Mouse (Mus musculus) MEL (cell line): Measurements from ENCODE around the gene Hook2. TPM values are rescaled to one million over a fixed set of nuclear protein-coding genes. Genes with fewer than 3 reads are reported as not detected.

Experiments
- DNase-seq: peaks from one replicate; pipeline ENCODE4 v3.0.0; 2011; ENCODE audit warnings: low read depth, low spot score
- H3K27ac ChIP-seq: 2 replicates; pipeline ENCODE4 v1.5.1; 2012; ENCODE audit warnings: low read depth, mild to moderate bottlenecking, control low read depth, low read length, moderate library complexity; ENCODE audit not compliant: control insufficient read depth
- H3K27me3 ChIP-seq, 2 experiments: fragments of 150-350 bp in 1 of 2; sonication (generic) in 1 of 2; 2 replicates each; pipeline ENCODE4 v1.6.1; 2012; ENCODE audit warnings: low read length in 2 of 2, mild to moderate bottlenecking in 2 of 2, improper control_type of control experiment in 1 of 2, moderate library complexity in 1 of 2; ENCODE audit not compliant: insufficient read depth in 2 of 2, control insufficient read depth in 1 of 2
- H3K36me3 ChIP-seq, 2 experiments: 2 replicates each; pipeline ENCODE4 v1.6.1; 2012 to 2014; ENCODE audit warnings: low read length in 2 of 2, improper control_type of control experiment in 1 of 2, inconsistent platforms in 1 of 2, mild to moderate bottlenecking in 1 of 2; ENCODE audit not compliant: insufficient read depth in 2 of 2, control insufficient read depth in 1 of 2
- H3K4me1 ChIP-seq, 2 experiments: fragments of 150-350 bp in 1 of 2; sonication (generic) in 1 of 2; 2 replicates each; pipeline ENCODE4 v1.6.1; 2012; ENCODE audit warnings: low read length in 2 of 2, improper control_type of control experiment in 1 of 2, mild to moderate bottlenecking in 1 of 2; ENCODE audit not compliant: insufficient read depth in 2 of 2, control insufficient read depth in 1 of 2
- H3K4me3 ChIP-seq, 2 experiments: fragments of 150-350 bp in 1 of 2; sonication (generic) in 1 of 2; 2 replicates each; pipeline ENCODE4 v1.5.1; 2012; ENCODE audit warnings: low read depth in 2 of 2, low read length in 2 of 2, mild to moderate bottlenecking in 2 of 2, moderate library complexity in 2 of 2, control low read depth in 1 of 2, improper control_type of control experiment in 1 of 2; ENCODE audit not compliant: control insufficient read depth in 1 of 2, insufficient read depth in 1 of 2
- H3K79me2 ChIP-seq: 2 replicates; pipeline ENCODE4 v1.6.1; 2012; ENCODE audit warnings: mild to moderate bottlenecking, low read length, moderate library complexity; ENCODE audit not compliant: control insufficient read depth, poor library complexity, insufficient read depth
- H3K9ac ChIP-seq: 2 replicates; pipeline ENCODE4 v1.6.1; 2012; ENCODE audit warnings: low read depth, mild to moderate bottlenecking, control low read depth, low read length, moderate library complexity; ENCODE audit not compliant: control insufficient read depth, poor library complexity, severe bottlenecking
- H3K9me3 ChIP-seq: fragments of 150-350 bp; sonication (generic); replicated peaks from 2 replicates; pipeline ENCODE4 v1.6.1; 2012; ENCODE audit warnings: mild to moderate bottlenecking, low read length, improper control_type of control experiment, moderate library complexity; ENCODE audit not compliant: insufficient read depth
- ELF1 ChIP-seq: IDR thresholded peaks from 2 replicates; pipeline ENCODE4 v1.6.1; 2014; ENCODE audit warnings: low read depth, mild to moderate bottlenecking, inconsistent platforms, low read length, improper control_type of control experiment, moderate library complexity
- EP300 ChIP-seq, 2 experiments: IDR thresholded peaks; 2 replicates each; pipeline ENCODE4 v1.6.1; 2011; ENCODE audit warnings: improper control_type of control experiment in 2 of 2, low read length in 2 of 2, low read depth in 1 of 2, mild to moderate bottlenecking in 1 of 2
- GATA1 ChIP-seq: IDR thresholded peaks from 2 replicates; pipeline ENCODE4 v1.6.1; 2011; ENCODE audit warnings: low read depth, low read length, improper control_type of control experiment
- HCFC1 ChIP-seq: IDR thresholded peaks from 2 replicates; pipeline ENCODE4 v1.6.1; 2012; ENCODE audit warnings: low read depth, mild to moderate bottlenecking, inconsistent platforms, low read length, improper control_type of control experiment, moderate library complexity
- JUND ChIP-seq: IDR thresholded peaks from 2 replicates; pipeline ENCODE4 v1.6.1; 2011; ENCODE audit warnings: low read depth, mild to moderate bottlenecking, improper control_type of control experiment, low read length
- MXI1 ChIP-seq: IDR thresholded peaks from 2 replicates; pipeline ENCODE4 v1.6.1; 2011; ENCODE audit warnings: mild to moderate bottlenecking, low read depth, low read length, improper control_type of control experiment
- MYB ChIP-seq: IDR thresholded peaks from 2 replicates; pipeline ENCODE4 v1.6.1; 2011; ENCODE audit warnings: mild to moderate bottlenecking, low read depth, low read length, improper control_type of control experiment
- SIN3A ChIP-seq: IDR thresholded peaks from 2 replicates; pipeline ENCODE4 v1.6.1; 2012; ENCODE audit warnings: low read length, improper control_type of control experiment, inconsistent platforms
- TAL1 ChIP-seq: IDR thresholded peaks from 2 replicates; pipeline ENCODE4 v1.6.1; 2012; ENCODE audit warnings: mild to moderate bottlenecking, inconsistent platforms, low read length, moderate library complexity, mixed read lengths
- TCF12 ChIP-seq: IDR thresholded peaks from 2 replicates; pipeline ENCODE4 v1.6.1; 2014; ENCODE audit warnings: low read depth, mild to moderate bottlenecking, inconsistent platforms, low read length, improper control_type of control experiment, moderate library complexity
- USF2 ChIP-seq, 2 experiments: IDR thresholded peaks; 2 replicates each; pipeline ENCODE4 v1.6.1; 2011 to 2012; ENCODE audit warnings: improper control_type of control experiment in 2 of 2, low read length in 2 of 2, borderline replicate concordance in 1 of 2, inconsistent platforms in 1 of 2, low read depth in 1 of 2, mild to moderate bottlenecking in 1 of 2; ENCODE audit not compliant: insufficient read depth in 1 of 2
- ZKSCAN1 ChIP-seq: IDR thresholded peaks from 2 replicates; pipeline ENCODE4 v1.6.1; 2012; ENCODE audit warnings: low read depth, mild to moderate bottlenecking, inconsistent platforms, low read length, improper control_type of control experiment, moderate library complexity
- polyA plus RNA-seq, 2 experiments: library from polyadenylated mRNA; stranded (reverse) in 1 of 2; unstranded in 1 of 2; fragments of >175 nt in 1 of 2; fragments of >200 nt in 1 of 2; gene quantifications; 2 replicates each; pipeline versions ENCODE4 v1.2.1 to v1.2.4; 2012; ENCODE audit warnings: low replicate concordance in 2 of 2, low read depth in 1 of 2; ENCODE audit not compliant: insufficient read length in 2 of 2, insufficient read depth in 1 of 2, missing spikeins in 1 of 2
- total RNA-seq: library from RNA; depleted of rRNA; stranded (reverse); fragments of 300-350 nt; gene quantifications from 2 replicates; pipeline ENCODE4 v1.2.3, GENCODE M21; 2012

Gene Hook2
- total and polyA plus RNA-seq, 3 experiments, result 10.5 to 17.5 TPM; not detected in 1

- peaks cover 4 to 33% of the 10 kb centered on the region in 2 experiments; a peak in 3 of 4 replicates for H3K36me3 ChIP-seq
Measured at GRCm38 (mm10) chr8:84967532-84968304, 22.7 kb upstream of the Hook2 start.

GRCm38 (mm10) chr8:84968650-84969049, 21.8 kb upstream of the Hook2 start:
- peaks cover 4 to 35% of the 10 kb centered on the region in 2 experiments; a peak in 3 of 4 replicates for H3K36me3 ChIP-seq
- peak; percentile 74 for DNase-seq
- no peaks in the 10 kb centered on the region for H3K9me3 ChIP-seq
- peaks cover 22% of the 10 kb centered on the region for H3K79me2 ChIP-seq
- TF ChIP-seq SIN3A, result 0 out of 2 replicates have a peak, but pooled peaks have one; percentile 20
- no peak for TF ChIP-seq ELF1
- TF ChIP-seq MXI1, result peak; percentile 26; the same call in 1 of the 2 replicates
- peaks cover 7 to 36% of the 10 kb centered on the region in 2 experiments for H3K4me1 ChIP-seq
- peak overlapping the region; percentile 65 to 73 for H3K4me3 ChIP-seq
- H3K9ac ChIP-seq, result peak overlapping the region; percentile 91
- H3K27ac ChIP-seq, result peak overlapping the region; percentile 84
- no peaks in the 10 kb centered on the region for H3K27me3 ChIP-seq

More at GRCm38 (mm10) chr8:84967532-84968304, 22.7 kb upstream of the Hook2 start:
- Histone ChIP-seq H3K27me3 (no peaks in the 10 kb centered on the region), H3K79me2 (peaks cover 22% of the 10 kb centered on the region), H3K9me3 (no peaks in the 10 kb centered on the region), H3K4me1 (peaks cover 7 to 36% of the 10 kb centered on the region in 2 experiments), H3K9ac (peak overlapping the region; percentile 91; the same call in 1 of the 2 replicates), H3K27ac (peak overlapping the region; percentile 84), H3K4me3 (no peak overlapping the region; a peak in 1 of 4 replicates)
- DNase-seq, result peak; percentile 70
- TF ChIP-seq ZKSCAN1 (no peak), GATA1 (0 out of 2 replicates have a peak, but pooled peaks have one; percentile 17), TAL1 (peak; percentile 62), HCFC1 (no peak; the same call in 1 of the 2 replicates), EP300 (IDR thresholded peaks at IDR 0.05; ENCODE audit: low read depth in 1 of 2, low read length in 2 of 2) (peak; percentile 24 to 41; a peak in 2 of 4 replicates), MYB (peak; percentile 19; the same call in 1 of the 2 replicates), TCF12 (peak; percentile 57; the same call in 1 of the 2 replicates), JUND (no peak), USF2 (IDR thresholded peaks at IDR 0.05; ENCODE audit: borderline replicate concordance in 1 of 2, insufficient read depth in 1 of 2, low read depth in 1 of 2, low read length in 2 of 2) (no peak), MXI1 (no peak)
